Mouse (Mus musculus): ENCODE results near the gene Ncdn. TPM values are rescaled to one million over a fixed set of nuclear protein-coding genes. Genes with fewer than 3 reads are reported as not detected.

Gene Ncdn
- polyA plus RNA-seq (2017; shearing (Covaris generic)): 45.4 TPM

GRCm38 (mm10) chr4:126753268-126754230 lies at the start of gene Ncdn, which contains the start of gene AU040320:
Ncdn (minus strand) TSS chr4:126753438.
AU040320 (plus strand) TSS chr4:126753544.

DNA sequence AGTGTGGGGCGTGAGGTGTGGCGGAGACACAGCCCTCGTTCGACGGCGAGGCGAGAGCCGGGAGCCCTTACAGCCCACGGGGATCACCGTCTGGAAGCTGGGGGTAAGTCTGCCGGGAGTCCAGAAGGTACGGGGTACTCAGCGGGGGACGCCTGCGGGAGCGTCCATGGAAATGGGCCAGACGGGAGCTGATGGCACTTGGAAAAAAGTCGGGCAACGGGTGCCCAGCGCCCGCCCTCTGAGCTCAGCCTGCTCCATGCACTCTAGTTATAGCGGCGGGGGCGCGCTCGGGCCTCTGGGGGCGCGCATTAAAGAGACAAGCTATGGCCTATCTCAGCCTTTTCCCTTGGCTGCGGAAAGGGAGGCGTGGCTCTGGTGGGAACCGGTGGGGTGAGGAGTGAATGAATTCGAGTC lies 17.2 kb downstream of the Ncdn start, which contains the start of gene Tfap2e:
TSS of gene Tfap2e (minus strand) at position 240 of the 414 bp plus-strand sequence.

Other genes starting within 250 kb of the Ncdn start
- gene Ago4, start 220.0 kb downstream of the Ncdn start, polyA plus RNA-seq (2017; shearing (Covaris generic)): not detected
- gene Clspn, start 196.5 kb downstream of the Ncdn start, polyA plus RNA-seq (2017; shearing (Covaris generic)): 1.7 TPM
- gene 5730409E04Rik, start 143.6 kb downstream of the Ncdn start, polyA plus RNA-seq (2017; shearing (Covaris generic)): not detected
- gene Psmb2, start 75.8 kb downstream of the Ncdn start, polyA plus RNA-seq (2017; shearing (Covaris generic)): 201 TPM
- gene Tfap2e, start 17.2 kb downstream of the Ncdn start, polyA plus RNA-seq (2017; shearing (Covaris generic)): not detected
- 35.8 TPM for gene AU040320, start 106 bp upstream of the Ncdn start, polyA plus RNA-seq (2017; shearing (Covaris generic))
- gene Zmym4, start 214.7 kb upstream of the Ncdn start, polyA plus RNA-seq (2017; shearing (Covaris generic)): 39.2 TPM

Measured in naive thymus-derived CD4-positive, alpha-beta T cell, adult 5 months (primary cell).